Mouse (Mus musculus): ENCODE results near the gene Ckap4. TPM values are rescaled to one million over a fixed set of nuclear protein-coding genes. Genes with fewer than 3 reads are reported as not detected.

Ckap4 gene
- 10 to 100 TPM; 26.0 to 34.3 TPM for total RNA-seq (2021)
- long read RNA-seq, experiment 1, transcript Ckap4-201 (2 exons, 3,089 nt) = major isoform, 48 of 53 reads
- long read RNA-seq, experiment 1, partial matches to known transcripts = 0 of 53 reads
- long read RNA-seq, experiment 1, other reads (novel, unspliced or antisense) = 5 of 53 reads
- long read RNA-seq, experiment 2, transcript Ckap4-201 (2 exons, 3,089 nt) = major isoform, 69 of 74 reads
- long read RNA-seq, experiment 2, partial matches to known transcripts = 0 of 74 reads
- long read RNA-seq, experiment 2, other reads (novel, unspliced or antisense) = 5 of 74 reads

- peak; percentile 66 to 72 for DNase-seq (ENCODE audit: low spot score in 2 of 2)
Measured at GRCm38 (mm10) chr10:84533912-84534671, at the start of gene Ckap4. Ckap4 (minus strand) TSS chr10:84534062.

- no peak for DNase-seq (ENCODE audit: low spot score in 2 of 2)
Measured at GRCm38 (mm10) chr10:84582236-84582635, 48.4 kb upstream of the Ckap4 start.

- no peak for DNase-seq (ENCODE audit: low spot score in 2 of 2)
Measured at GRCm38 (mm10) chr10:84581191-84581590, 47.3 kb upstream of the Ckap4 start.

GRCm38 (mm10) chr10:84579527-84579926, 45.7 kb upstream of the Ckap4 start:
- DNase-seq (ENCODE audit: low spot score in 2 of 2) = no peak

GRCm38 (mm10) chr10:84578738-84579137, 44.9 kb upstream of the Ckap4 start:
- DNase-seq (ENCODE audit: low spot score in 2 of 2) = no peak

- DNase-seq (ENCODE audit: low spot score in 2 of 2) = peak; percentile 71 to 74
Measured at GRCm38 (mm10) chr10:84577071-84577727, 43.3 kb upstream of the Ckap4 start.

GRCm38 (mm10) chr10:84576395-84577070, 42.7 kb upstream of the Ckap4 start, which contains the start of gene Tcp11l2:
Tcp11l2 (plus strand) TSS chr10:84576626.
- peak; percentile 91 to 92 for DNase-seq (ENCODE audit: low spot score in 2 of 2)

- DNase-seq (ENCODE audit: low spot score in 2 of 2) = no peak
Measured at GRCm38 (mm10) chr10:84576029-84576394, 42.1 kb upstream of the Ckap4 start.

GRCm38 (mm10) chr10:84573671-84574420, 40.0 kb upstream of the Ckap4 start:
- DNase-seq (ENCODE audit: low spot score in 2 of 2) = no peak

- no peak for DNase-seq (ENCODE audit: low spot score in 2 of 2)
Measured at GRCm38 (mm10) chr10:84571052-84571639, 37.3 kb upstream of the Ckap4 start.

- no peak for DNase-seq (ENCODE audit: low spot score in 2 of 2)
Measured at GRCm38 (mm10) chr10:84564427-84564826, 30.6 kb upstream of the Ckap4 start.

- DNase-seq (ENCODE audit: low spot score in 2 of 2) = no peak
Measured at GRCm38 (mm10) chr10:84562567-84563554, 29.0 kb upstream of the Ckap4 start.

GRCm38 (mm10) chr10:84562121-84562520, 28.3 kb upstream of the Ckap4 start:
- DNase-seq (ENCODE audit: low spot score in 2 of 2) = no peak

GRCm38 (mm10) chr10:84559986-84560385, 26.1 kb upstream of the Ckap4 start:
- no peak for DNase-seq (ENCODE audit: low spot score in 2 of 2)

- DNase-seq (ENCODE audit: low spot score in 2 of 2) = no peak
Measured at GRCm38 (mm10) chr10:84558511-84558910, 24.6 kb upstream of the Ckap4 start.

GRCm38 (mm10) chr10:84556120-84556519, 22.3 kb upstream of the Ckap4 start:
- no peak for DNase-seq (ENCODE audit: low spot score in 2 of 2)

GRCm38 (mm10) chr10:84554291-84555009, 20.6 kb upstream of the Ckap4 start:
- no peak for DNase-seq (ENCODE audit: low spot score in 2 of 2)

- DNase-seq (ENCODE audit: low spot score in 2 of 2) = no peak
Measured at GRCm38 (mm10) chr10:84552477-84552876, 18.6 kb upstream of the Ckap4 start.
